Mouse (Mus musculus) ES-CJ7 (cell line): Measurements from ENCODE around the gene Hcn1.

Experiments used
- DNase-seq: peaks from one replicate; pipeline ENCODE4 v3.0.0; 2011; ENCODE audit warnings: low read depth, low spot score

Gene Hcn1

DNA sequence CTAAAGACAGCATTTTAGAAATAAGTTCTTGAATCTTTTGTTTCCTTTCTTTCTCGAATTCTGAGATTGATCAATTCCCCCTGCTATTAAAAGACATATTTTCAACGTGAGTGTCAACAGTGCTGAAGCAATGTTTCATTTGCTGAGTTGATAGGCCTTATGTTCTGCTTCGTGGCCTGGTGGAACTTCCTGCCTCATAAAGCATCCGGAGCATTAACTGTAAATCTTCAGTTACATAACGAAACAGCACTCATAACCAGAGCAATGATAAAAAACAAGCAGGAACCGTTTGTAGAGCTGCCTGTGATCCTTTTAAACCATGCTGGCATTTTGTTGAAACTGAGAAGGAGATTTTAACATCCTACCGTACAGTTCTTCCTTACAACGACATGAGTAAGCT, 275.7 kb downstream of the Hcn1 start:
- DNase-seq = no peak

DNA sequence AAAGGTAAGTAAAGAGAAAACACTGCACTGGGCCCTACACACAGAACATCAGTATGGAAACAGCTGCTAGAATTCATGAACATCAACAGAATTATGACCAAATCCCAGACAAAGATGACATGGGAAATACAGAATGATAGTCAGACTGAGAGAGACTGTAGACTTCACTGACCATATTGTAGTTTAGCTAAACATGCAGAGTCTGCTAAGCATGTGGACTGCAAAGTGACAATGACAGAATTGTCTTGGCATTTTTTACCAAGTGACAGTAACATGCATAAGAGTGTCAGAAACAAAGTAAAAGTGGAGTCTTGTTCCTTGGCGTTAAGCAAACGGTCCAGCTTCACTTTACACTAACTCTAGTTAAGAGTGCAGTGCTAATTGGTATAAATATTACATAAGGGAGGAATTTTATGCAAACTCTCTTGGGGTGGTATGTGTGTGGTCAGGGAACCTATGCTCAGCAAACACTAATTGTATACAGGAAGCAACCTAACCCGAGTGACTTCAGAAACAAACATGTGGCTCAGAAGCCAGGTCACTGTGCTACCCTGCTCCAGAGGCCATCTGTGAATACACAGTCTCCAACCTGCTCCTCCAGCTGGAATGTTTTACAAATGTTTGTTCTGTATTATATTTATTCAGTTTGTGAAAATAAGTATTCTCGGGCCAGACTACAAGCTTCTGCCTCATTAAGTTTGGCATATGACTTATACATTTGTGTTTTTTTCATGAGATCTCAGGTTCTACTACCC, 278.5 kb downstream of the Hcn1 start:
- no peak for DNase-seq

DNA sequence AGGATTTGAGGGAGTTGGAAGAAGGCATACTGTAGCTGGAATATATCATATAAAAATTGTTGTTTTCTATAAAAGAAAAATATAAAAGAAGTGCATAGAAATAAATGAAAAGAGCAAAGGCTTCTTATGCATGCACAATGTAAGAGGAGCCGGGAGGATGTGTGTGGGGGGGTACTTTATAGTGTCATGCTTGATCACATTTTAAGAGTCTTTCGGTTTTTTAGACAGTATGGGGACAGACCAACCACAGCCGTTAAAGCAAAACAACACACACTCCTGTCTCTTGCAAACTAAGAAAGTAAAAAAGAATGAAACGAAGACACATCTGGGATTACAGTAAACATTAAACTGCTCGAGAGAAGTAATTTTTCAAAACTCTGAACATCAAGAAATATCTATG, 290.0 kb downstream of the Hcn1 start:
- DNase-seq = no peak

- DNase-seq = no peak
These were observed 295.9 kb downstream of the Hcn1 start for GRCm38 (mm10) chr13:117898052-117898451.

GRCm38 (mm10) chr13:117907801-117908200, 305.7 kb downstream of the Hcn1 start:
- DNase-seq = no peak

DNA sequence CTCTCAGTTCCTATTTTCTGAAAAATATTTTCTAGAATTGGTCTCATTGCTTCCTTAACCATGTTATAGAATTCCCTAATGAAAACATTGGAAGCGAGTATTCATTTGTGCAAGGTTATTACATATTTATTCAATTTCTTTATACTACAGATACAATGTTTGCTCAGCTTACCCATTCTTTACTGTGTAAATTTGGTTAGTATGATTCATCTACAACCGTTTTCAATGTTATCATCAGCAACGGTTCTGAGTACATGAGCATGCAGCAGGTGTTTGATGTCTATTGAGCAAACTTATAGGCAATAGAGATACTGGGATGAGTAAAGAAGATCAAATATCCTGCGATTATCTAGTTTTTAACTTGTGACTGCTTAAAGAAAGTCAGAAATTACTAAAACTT, 327.6 kb downstream of the Hcn1 start:
- no peak for DNase-seq

- no peak for DNase-seq
These were observed 329.6 kb downstream of the Hcn1 start for GRCm38 (mm10) chr13:117931746-117932145.

DNA sequence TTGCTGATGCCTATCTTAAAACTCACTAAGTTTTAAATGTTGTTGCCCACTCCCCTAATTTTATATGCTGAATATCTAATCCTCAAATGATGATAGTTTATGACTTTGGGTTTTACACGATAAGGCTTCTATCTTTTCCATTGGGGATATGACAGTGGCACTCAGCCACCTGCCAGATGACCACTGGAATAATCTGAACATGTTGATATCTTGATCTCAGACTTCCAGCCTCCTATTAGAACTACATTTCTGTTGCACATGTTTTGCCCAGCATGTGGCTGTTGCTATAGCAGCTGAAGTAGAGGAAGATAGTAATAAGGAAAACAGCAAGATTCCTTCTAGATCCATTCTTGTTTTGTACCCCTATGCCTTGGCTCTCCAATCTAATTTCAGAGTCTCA, 336.6 kb downstream of the Hcn1 start:
- no peak for DNase-seq

GRCm38 (mm10) chr13:117940536-117941280, 338.6 kb downstream of the Hcn1 start:
- no peak for DNase-seq

DNA sequence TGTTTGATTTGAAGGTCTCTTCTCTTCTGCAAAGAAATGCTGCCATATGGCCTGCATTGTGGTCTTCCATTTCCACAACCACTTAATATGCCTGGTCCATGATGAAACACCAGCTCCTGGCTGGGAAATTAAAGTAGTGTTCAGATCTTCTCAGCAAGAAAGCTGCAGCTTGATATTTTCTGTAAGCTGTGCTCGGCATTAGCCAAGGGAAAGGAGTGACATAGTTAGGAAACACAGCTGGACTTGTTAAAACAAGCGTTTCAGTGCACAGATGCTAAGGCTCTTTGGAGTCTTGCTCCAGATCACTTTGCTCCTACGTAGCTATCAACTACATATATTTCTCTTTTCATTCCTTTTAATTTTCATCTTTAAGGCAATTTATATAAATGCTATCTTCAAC, 344.7 kb downstream of the Hcn1 start:
- DNase-seq = no peak

DNA sequence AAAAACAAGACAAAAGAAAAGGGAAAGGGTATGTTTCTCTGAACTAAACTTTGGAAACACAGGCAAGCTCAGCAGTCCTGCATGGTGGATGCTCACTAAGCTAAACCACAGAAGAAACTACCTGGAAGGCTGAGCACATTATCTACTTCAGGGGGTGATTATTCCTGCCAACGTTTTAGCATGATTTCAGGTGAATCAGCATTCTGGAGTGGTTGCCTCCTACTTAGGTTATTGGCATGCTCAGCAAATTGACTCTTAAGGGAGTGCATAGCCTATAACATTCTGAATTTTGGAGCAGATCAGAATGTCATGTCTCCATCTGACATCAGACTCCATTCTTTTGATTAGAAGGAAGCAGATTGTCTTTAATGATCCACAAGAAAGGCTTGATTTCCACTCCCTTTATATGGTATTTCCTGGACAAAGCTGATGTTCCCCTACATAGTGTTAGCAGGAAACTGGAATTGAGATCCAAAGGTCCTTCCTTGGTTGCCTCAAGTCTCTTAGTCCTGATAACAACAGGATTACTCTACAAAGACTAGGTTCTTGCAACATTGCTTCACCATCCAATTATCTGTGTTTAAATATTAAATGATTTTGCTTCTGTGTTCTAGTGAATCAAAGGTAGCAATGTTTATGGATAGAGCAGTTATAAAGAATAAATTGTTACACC, 345.7 kb downstream of the Hcn1 start:
- no peak for DNase-seq

DNA sequence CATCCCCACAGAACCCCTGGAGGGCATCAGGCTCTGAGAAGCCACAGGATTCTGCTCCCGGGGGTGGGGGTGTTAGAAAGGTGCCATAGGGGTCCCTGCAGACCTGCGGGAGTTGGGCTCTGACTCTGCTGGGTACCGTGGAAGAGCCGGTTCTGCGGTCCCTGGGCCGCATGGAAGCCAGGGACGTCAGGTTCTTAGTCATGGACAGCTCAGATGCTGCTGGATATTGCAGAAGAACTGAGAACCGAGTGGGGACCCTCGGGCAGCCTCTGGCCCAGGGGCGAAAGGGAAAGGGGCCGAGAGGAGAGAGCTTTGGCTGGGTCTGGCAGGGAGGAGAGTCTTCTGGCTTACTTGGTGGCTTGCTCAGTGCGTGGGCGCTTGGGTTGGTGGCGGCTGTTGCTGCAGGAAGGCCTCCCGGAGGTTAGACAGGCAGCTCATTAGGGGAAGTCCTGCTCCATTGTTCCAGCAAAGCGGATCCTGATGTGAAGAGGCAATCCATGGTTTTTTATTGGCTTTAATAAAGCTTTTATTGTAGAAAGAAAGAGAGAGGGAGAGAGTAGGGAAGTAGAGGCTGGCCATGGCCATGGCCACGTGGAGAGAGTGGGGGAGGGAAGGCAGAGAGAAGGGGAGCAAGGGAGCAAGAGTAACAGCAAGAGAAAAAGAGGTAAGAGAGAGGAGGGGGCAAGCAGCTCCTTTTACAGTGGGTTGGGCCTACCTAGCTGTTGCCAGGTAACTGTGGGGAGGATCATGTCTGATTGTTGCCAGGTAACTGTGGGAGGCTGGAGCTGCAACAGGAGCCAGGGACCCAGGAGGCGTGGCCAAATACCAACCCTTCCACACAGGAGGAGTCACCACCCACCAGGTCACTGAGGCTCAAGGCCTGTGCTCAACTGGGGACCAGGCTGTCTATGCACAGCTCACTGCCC, 356.6 kb downstream of the Hcn1 start:
- DNase-seq = peak; percentile 93

DNA sequence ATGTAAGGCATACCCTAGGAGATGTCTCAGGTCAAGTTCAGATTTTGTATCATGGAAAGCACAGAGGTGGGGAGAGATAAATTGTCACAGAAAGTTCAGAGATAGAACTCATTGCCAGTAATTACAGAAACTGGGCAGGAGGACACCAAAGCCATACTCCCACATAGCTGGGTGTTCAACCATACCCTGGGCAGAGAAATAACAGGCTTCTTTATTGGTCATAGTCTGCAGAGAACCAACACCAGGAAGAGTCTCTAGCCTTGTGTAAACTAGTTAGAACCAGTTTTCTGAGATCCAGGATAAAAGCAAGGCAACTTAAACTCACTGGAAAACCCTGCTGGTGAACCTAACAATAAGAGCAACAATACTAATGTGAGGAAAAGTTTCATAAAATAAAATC, 362.5 kb downstream of the Hcn1 start:
- no peak for DNase-seq

DNA sequence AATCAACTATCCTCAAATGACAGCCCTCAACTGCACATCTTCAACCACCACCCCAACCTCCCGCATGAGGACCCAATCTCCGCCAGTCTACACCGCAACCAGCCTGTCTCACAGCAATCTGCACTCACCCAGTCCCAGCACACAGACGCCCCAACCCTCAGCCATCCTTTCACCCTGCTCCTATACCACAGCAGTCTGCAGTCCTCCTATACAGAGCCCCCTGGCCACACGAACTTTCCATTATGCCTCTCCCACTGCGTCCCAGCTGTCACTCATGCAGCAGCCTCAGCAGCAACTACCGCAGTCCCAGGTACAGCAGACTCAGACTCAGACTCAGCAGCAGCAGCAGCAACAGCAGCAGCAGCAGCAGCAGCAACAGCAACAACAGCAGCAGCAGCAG, 373.3 kb downstream of the Hcn1 start:
- DNase-seq = no peak

- no peak for DNase-seq
These were observed 373.7 kb downstream of the Hcn1 start for GRCm38 (mm10) chr13:117975823-117976222.

DNA sequence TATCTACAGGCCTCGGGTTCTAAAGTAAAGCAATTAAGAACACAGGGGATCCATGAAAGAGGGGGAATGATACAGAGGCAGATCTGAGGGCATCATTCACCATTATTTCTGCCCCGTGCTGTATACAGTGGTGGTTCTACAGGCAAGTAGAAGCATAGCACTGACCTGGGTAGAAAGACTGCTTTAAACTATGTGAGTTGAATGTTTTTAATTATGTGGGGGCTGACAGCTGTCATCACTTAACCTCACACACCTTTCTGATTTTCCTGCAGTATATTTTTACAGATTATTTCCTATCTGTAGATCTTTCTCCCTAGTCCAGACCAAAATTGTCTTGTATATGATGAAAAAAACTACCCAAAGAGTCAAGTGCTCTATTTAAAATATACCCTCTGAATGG, 382.2 kb downstream of the Hcn1 start:
- DNase-seq = no peak

DNA sequence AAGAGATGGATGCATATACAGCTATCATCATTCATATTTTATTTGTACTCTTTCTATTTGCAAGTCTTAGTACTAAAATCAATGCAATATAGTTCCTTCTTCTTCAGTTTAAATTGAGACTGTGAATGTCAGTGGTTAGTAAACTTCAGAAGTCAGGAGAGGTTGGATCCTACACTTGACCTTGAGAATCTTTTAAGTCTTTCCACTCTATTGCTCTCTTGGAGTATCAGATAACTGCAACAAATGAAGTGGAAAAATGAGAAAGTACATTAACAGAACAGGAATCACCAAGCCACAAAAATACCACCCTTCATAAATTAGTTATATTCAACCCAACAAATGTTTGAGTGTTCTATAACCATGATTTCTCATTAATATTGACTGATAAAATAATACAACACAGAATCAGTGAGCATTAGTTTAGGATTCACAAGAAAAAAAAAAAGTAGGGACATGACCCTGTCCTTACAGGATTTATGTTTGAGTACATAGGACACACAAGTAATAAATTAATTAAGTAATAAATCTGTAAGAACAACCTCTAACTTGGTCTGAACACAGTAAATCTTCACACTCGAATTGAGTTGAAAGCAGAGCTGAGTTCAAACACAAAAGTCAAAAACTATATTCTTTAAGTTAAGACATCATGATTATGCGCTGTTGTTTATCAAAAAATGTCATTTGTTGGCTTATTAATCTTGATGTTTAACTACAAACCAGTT, 397.8 kb downstream of the Hcn1 start:
- no peak for DNase-seq

DNA sequence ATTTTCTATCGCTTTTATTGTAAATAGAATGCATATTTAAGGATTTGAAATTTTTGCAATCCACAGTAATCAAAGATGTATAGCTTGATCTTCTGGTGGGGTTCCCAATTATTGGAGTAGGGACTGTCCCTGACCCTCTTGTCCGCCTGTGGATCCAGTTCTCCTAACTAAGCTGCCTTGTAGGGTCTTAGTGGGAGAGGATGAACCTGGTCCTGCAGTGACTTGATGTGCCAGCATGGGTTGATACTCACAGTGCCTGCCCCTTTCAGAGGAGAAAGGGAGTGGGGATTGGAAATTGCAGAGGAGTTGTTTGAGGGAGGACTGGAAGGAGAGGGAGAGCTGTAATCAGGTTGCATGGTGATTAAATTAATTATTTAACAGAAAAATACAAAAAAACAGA, 398.4 kb downstream of the Hcn1 start:
- no peak for DNase-seq

GRCm38 (mm10) chr13:118021176-118021575, 419.1 kb downstream of the Hcn1 start:
- DNase-seq = peak; percentile 33

- DNase-seq = peak; percentile 55
These were observed 420.8 kb downstream of the Hcn1 start for GRCm38 (mm10) chr13:118022891-118023290.

- peak; percentile 60 for DNase-seq
These were observed 421.3 kb downstream of the Hcn1 start for GRCm38 (mm10) chr13:118023381-118023780.
